Mouse (Mus musculus): Measurements from ENCODE around the gene Dcakd. TPM values are rescaled to one million over a fixed set of nuclear protein-coding genes. Genes with fewer than 3 reads are reported as not detected.

Dcakd gene
- polyA plus RNA-seq, 1 experiment from 2014 or later, result 41.7 TPM

DNA sequence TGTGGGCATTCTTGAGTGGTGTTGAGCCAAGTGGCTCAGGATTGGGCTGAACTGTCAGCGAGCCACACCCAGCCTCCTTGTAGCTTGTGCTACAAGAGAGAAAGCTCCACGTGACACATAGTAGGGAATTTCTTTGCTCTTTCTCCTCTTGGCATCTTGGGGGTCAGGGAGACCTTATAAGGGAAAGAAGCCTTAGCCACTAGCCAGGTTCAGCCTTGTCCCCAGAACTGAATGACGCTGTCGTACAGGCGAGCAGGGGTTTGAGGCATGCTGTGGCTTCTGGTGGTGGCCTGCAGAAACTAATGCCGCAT lies 38.9 kb upstream of the Dcakd start:
- Histone ChIP-seq H3K9me3 (replicated peaks) (no peaks in the 10 kb centered on the region), H3K4me2 (no peak overlapping the region), H3K4me1 (no peaks in the 10 kb centered on the region), H3K27ac (no peak overlapping the region), H3K27me3 (replicated peaks) (no peaks in the 10 kb centered on the region), H3K36me3 (peaks cover 86% of the 10 kb centered on the region), H3K4me3 (no peak overlapping the region), H3K9ac (no peak overlapping the region)
- ATAC-seq, result no peak
- WGBS (ENCODE audit: insufficient replicate concordance), result 89% methylated on average over 6 of the region's 6 CpGs

DNA sequence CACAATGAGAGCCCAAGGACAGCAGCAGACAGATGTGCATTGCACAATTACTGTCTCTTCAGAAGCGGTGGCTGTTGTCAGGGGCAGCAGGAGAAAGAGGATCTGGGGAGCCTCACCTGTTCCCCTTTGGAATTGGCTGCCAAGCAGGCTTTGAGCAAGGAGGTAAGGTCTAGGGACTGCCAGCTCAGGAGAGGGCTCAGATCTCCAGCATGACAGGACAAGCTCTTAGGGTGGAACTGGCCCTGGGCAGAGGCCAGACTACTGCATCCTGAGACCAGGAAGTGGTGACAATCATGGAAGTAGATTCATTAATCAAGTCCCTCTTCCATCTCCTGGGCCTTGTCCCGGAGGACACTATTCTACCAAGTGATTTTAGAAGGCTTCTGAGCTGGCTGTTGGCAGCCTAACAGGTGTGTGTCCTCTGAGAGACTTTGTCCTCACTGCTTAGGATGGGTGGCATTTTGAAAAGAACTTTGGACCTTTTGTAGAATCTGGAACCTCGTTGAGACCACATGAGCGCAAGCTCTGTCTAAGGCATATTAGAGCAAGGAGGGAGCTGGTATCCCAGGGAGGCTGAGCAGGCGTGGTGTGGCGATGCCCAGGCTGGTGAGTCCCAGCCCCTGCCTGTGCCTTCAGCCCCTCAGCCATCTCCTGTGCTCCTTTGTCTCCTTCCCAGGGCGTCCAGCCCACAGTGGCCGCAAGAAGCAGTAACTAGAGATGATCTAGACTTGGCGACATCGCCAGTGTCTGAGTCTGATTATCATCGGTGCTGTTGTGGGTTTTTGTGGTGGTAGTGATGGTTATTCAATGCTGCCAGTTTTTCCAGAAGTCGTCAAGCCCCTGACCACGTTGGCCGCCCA lies 38.3 kb upstream of the Dcakd start:
- no peaks in the 10 kb centered on the region for H3K4me1 ChIP-seq
- H3K27me3 ChIP-seq (replicated peaks), result no peaks in the 10 kb centered on the region
- no peak overlapping the region for H3K9ac ChIP-seq
- WGBS (ENCODE audit: insufficient replicate concordance), result 85% methylated on average over 14 of the region's 14 CpGs
- H3K27ac ChIP-seq, result no peak overlapping the region
- no peak overlapping the region for H3K4me3 ChIP-seq
- no peaks in the 10 kb centered on the region for H3K9me3 ChIP-seq (replicated peaks)
- H3K4me2 ChIP-seq, result no peak overlapping the region
- peaks cover 92% of the 10 kb centered on the region for H3K36me3 ChIP-seq
- no peak for ATAC-seq

DNA sequence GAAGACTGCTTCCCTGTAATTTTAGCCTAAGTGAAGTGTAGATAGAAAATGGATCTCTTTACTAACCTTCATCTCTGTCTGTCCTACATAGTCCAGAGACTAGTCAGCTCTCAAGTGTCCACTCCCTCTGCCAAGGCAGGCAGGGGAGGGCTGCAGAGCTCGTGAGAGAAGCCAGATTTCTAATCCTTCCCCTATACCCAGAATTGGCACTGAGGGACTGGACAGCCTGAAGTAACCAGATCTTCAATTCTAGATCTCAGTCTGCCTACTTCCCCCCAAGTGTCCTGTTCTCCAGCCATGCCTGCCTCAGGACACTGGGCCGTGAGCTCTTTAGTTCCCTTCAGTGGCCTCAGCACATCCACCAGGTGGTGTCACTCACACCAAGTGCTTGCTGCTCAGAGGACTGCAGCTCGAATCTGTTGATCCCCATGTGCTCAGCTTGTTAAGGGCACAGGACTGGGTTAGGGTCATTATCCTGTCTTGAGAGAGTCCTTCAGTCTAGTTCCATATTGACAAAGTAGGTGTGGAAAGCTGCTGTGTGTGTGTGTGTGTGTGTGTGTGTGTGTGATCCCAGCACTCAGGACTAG lies 30.5 kb upstream of the Dcakd start:
- Histone ChIP-seq H3K27ac (no peak overlapping the region), H3K9ac (no peak overlapping the region), H3K4me3 (no peak overlapping the region), H3K27me3 (replicated peaks) (no peaks in the 10 kb centered on the region), H3K4me1 (no peaks in the 10 kb centered on the region), H3K9me3 (replicated peaks) (no peaks in the 10 kb centered on the region), H3K4me2 (no peak overlapping the region), H3K36me3 (peaks cover 92% of the 10 kb centered on the region)
- WGBS (ENCODE audit: insufficient replicate concordance), result 73% methylated on average over 3 of the region's 3 CpGs
- no peak for ATAC-seq

DNA sequence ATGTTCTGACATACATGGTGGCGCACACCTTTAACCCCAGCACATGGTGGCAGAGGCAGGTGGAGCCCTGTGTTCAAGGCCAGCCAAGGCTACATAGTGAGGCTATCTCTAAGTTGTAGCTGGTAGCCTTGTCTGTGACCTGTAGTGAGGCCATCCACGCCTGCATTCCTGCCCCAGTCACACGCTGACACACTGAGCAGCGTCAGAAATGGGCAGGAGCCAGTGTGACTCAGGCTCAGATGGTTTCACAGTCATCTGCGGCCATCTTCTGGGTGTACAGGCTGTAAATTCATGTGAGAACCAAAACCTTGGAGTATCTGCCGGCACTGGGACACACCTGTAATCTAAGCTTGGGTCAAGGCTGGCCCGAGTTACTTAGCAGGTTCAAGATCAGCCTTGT lies 28.5 kb upstream of the Dcakd start:
- no peak overlapping the region for H3K27ac ChIP-seq
- 88% methylated on average over 7 of the region's 7 CpGs for WGBS (ENCODE audit: insufficient replicate concordance)
- H3K9me3 ChIP-seq (replicated peaks), result no peaks in the 10 kb centered on the region
- ATAC-seq, result no peak
- no peaks in the 10 kb centered on the region for H3K27me3 ChIP-seq (replicated peaks)
- no peak overlapping the region for H3K9ac ChIP-seq
- no peak overlapping the region for H3K4me2 ChIP-seq
- H3K4me3 ChIP-seq, result no peak overlapping the region
- peaks cover 95% of the 10 kb centered on the region for H3K36me3 ChIP-seq
- H3K4me1 ChIP-seq, result no peaks in the 10 kb centered on the region

DNA sequence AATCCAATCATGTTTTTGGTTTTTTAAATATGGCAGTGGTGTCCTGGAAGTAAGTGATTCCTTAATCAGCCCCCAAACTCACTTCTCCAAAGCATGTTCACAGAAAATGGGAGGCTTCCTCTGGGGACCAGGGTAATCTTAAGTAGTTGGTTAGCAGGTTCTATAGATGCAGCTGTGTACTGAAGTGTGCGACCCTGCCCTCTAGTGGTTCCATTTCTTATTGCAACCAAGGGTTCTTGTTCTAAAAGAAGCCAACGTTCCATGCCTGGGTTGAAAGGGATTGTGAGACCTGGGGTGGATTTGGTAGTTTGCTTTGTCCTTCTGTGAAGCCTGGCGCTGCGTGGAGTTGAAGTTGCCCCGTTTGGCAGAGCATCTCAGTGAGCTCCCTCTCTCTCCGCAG lies 26.7 kb upstream of the Dcakd start:
- no peak overlapping the region for H3K27ac ChIP-seq
- no peaks in the 10 kb centered on the region for H3K9me3 ChIP-seq (replicated peaks)
- no peak for ATAC-seq
- H3K36me3 ChIP-seq, result peaks cover 94% of the 10 kb centered on the region
- H3K4me1 ChIP-seq, result no peaks in the 10 kb centered on the region
- no peak overlapping the region for H3K4me3 ChIP-seq
- no peak overlapping the region for H3K4me2 ChIP-seq
- 37% methylated on average over 6 of the region's 6 CpGs for WGBS (ENCODE audit: insufficient replicate concordance)
- H3K27me3 ChIP-seq (replicated peaks), result no peaks in the 10 kb centered on the region
- H3K9ac ChIP-seq, result no peak overlapping the region

DNA sequence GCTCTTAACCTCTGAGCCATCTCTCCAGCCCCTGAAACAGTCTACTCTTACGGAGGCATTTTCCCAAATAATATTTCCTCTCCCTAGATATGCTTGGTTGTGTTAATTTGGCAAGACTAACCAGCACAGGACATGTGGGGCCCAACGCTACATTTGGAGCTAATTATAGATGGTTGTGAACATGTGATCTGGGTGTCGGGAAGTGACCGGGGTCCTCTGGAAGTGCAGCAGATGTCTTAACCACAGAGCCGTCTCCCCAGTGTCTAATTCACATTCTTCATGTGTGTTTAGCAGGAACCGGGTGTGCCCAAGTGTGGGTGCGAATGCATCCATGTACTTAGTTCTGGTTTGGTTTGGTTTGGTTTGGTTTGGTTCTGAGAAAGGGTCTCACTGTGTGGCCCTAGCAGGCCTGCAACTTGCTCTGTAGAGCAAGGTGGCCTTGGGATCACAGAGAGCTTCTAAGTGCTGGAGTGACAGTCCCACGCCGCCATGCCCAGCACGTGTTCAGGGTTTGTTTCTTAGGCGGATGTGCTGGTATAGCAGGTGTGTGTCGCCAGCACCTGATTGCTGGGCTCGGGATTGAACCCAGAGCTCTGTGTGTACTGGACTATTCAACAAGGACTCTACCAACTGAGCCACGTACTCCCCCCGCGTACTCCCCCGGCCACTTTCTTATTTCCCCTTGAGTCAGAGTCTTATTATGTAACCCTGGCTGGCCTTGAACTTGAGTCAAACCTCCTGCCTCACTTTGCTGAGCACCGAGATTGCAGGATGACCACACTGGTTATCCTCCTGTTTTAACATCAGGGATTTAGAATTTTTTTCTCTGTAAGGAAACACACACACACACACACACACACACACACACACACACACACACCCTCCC lies 25.3 kb upstream of the Dcakd start:
- Histone ChIP-seq H3K4me3 (no peak overlapping the region), H3K36me3 (peaks cover 85% of the 10 kb centered on the region), H3K27me3 (replicated peaks) (no peaks in the 10 kb centered on the region), H3K9me3 (replicated peaks) (no peaks in the 10 kb centered on the region), H3K9ac (no peak overlapping the region), H3K4me1 (no peaks in the 10 kb centered on the region), H3K27ac (no peak overlapping the region), H3K4me2 (no peak overlapping the region)
- no peak for ATAC-seq
- WGBS (ENCODE audit: insufficient replicate concordance), result 81% methylated on average over 18 of the region's 18 CpGs

DNA sequence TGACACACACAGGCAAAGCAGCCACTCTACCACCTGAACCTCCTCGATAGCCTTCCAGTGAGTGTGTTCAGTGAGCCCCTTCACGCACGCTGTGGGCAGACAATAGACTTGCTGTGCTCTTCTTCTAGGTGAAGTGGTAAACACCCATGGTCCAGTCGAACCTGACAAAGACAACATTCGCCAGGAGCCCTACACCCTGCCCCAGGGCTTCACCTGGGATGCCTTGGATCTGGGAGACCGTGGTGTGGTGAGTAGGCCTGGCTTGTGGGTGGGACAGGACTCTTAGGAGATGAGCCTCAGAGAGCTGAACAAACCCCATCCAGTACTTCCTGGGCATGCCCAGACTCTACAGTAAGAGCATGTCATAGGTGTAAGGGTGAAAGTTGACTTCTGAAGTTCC lies 23.9 kb upstream of the Dcakd start:
- peaks cover 80% of the 10 kb centered on the region for H3K36me3 ChIP-seq
- no peaks in the 10 kb centered on the region for H3K27me3 ChIP-seq (replicated peaks)
- no peak overlapping the region for H3K27ac ChIP-seq
- no peak for ATAC-seq
- H3K4me1 ChIP-seq, result no peaks in the 10 kb centered on the region
- WGBS (ENCODE audit: insufficient replicate concordance), result 84% methylated on average over 6 of the region's 6 CpGs
- H3K9ac ChIP-seq, result no peak overlapping the region
- no peaks in the 10 kb centered on the region for H3K9me3 ChIP-seq (replicated peaks)
- no peak overlapping the region for H3K4me2 ChIP-seq
- H3K4me3 ChIP-seq, result no peak overlapping the region

DNA sequence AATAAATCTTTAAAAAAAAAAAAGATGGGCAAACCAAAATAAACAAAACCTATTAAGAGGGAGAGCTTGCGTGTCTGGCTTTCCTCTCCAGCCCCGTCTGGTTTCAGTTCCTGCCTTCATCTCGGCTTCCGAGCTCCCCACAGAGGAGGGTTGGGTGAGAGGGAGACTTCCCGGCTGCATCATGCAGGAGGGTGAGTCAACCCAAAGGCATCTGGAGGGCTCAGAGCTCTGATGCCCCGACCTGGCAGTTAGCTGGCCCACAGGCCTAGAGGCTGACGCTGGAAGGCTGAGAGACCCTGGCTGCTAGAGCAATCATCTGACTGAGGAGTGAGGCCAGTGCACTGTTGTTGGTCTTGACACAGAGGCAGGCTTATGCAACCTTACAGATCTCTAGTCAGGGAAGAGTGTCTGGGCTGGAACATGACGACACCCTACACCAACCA lies 23.1 kb upstream of the Dcakd start:
- 70% methylated on average over 8 of the region's 8 CpGs for WGBS (ENCODE audit: insufficient replicate concordance)
- no peak for ATAC-seq
- no peaks in the 10 kb centered on the region for H3K9me3 ChIP-seq (replicated peaks)
- peaks cover 80% of the 10 kb centered on the region for H3K36me3 ChIP-seq
- no peaks in the 10 kb centered on the region for H3K27me3 ChIP-seq (replicated peaks)
- H3K27ac ChIP-seq, result no peak overlapping the region
- no peaks in the 10 kb centered on the region for H3K4me1 ChIP-seq
- H3K4me2 ChIP-seq, result no peak overlapping the region
- H3K9ac ChIP-seq, result no peak overlapping the region
- no peak overlapping the region for H3K4me3 ChIP-seq

DNA sequence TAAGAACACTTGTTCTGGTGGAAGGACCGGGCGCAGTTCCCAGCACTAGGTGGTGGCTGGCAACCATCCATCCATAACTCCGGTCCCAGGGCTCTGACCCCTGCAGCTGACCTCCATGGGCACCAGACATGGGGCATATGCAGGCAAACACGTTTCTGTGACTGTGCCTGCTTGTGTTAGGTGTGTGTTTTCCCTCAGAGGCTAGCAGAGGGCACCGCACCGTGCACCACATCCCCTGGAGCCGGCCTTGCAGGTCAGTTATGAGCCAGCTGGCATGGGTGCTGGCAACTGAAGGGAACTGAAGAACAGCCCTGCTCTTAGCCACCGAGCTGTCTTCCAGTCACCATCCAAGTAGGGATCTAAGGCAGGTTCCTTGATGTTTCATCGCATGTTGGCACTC lies 22.0 kb upstream of the Dcakd start:
- 90% methylated on average over 9 of the region's 9 CpGs for WGBS (ENCODE audit: insufficient replicate concordance)
- Histone ChIP-seq H3K36me3 (peaks cover 80% of the 10 kb centered on the region), H3K27me3 (replicated peaks) (no peaks in the 10 kb centered on the region), H3K9ac (no peak overlapping the region), H3K27ac (no peak overlapping the region), H3K4me3 (no peak overlapping the region), H3K4me1 (no peaks in the 10 kb centered on the region), H3K9me3 (replicated peaks) (no peaks in the 10 kb centered on the region), H3K4me2 (no peak overlapping the region)
- no peak for ATAC-seq

DNA sequence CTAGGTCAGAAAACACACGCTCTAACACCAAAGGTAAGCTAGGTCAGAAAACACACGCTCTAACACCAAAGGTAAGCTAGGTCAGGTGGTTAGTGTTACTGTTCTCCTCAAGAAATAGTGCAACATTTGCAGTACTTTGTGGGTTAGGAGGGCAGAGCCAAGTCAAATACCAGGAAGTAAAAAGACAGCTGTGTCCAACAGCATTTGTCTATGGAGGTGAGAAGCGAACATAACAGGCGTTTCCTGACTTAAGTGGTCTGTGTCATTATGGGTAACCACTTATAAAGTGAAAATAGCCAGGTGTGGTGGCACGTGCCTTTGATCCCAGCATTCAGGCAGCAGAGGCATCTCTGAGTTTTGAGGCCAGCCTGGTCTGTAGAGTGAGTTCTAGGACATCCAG lies 21.5 kb upstream of the Dcakd start:
- Histone ChIP-seq H3K9me3 (replicated peaks) (no peaks in the 10 kb centered on the region), H3K4me2 (no peak overlapping the region), H3K9ac (no peak overlapping the region), H3K36me3 (peaks cover 82% of the 10 kb centered on the region), H3K4me3 (no peak overlapping the region), H3K27ac (no peak overlapping the region), H3K27me3 (replicated peaks) (no peaks in the 10 kb centered on the region), H3K4me1 (no peaks in the 10 kb centered on the region)
- 88% methylated on average over 5 of the region's 5 CpGs for WGBS (ENCODE audit: insufficient replicate concordance)
- no peak for ATAC-seq

DNA sequence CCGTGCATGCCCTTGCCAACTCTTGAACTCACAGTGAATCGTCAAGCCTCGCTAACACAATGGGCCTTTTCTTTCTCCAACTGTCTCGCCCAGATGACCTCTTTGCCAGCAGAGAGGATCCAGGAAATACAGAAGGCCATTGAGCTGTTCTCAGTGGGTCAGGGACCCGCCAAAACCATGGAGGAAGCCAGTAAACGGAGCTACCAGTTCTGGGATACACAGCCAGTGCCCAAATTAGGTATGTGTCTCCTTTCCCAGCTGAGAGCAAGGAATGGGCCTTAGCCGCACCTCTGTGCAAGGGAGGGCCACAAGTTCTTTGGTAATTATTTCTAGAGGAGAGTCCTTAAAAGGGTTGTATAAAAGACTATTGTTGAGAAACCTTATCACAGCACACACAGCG lies 18.2 kb upstream of the Dcakd start:
- Histone ChIP-seq H3K4me3 (no peak overlapping the region), H3K9ac (no peak overlapping the region), H3K4me2 (no peak overlapping the region), H3K9me3 (replicated peaks) (no peaks in the 10 kb centered on the region), H3K4me1 (peaks cover 1% of the 10 kb centered on the region), H3K27ac (no peak overlapping the region), H3K27me3 (replicated peaks) (no peaks in the 10 kb centered on the region), H3K36me3 (peaks cover 73% of the 10 kb centered on the region)
- ATAC-seq, result no peak
- WGBS (ENCODE audit: insufficient replicate concordance), result 80% methylated on average over 8 of the region's 8 CpGs

DNA sequence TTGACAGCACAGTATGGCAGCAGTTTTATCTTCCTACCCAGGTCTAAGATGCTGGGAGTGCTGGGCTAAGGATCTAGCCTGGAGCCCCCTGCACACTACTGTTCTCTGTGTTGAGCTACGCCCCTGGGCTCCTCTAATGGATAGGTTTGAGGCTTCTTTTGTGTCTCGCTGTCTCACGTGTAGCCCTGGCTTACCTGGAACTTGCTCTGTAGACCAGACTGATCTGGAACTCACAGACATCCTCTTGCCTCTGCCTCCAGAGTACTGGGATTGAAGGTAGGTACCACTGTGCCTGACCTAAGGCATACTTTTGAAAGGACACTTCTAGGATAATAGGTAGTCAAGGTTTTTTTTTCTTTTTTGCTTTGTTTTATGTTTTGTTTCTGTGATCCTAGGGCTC lies 15.8 kb upstream of the Dcakd start:
- Histone ChIP-seq H3K4me3 (no peak overlapping the region), H3K4me1 (peaks cover 23% of the 10 kb centered on the region), H3K4me2 (no peak overlapping the region), H3K9me3 (replicated peaks) (no peaks in the 10 kb centered on the region), H3K27ac (no peak overlapping the region), H3K9ac (no peak overlapping the region), H3K27me3 (replicated peaks) (no peaks in the 10 kb centered on the region), H3K36me3 (peaks cover 62% of the 10 kb centered on the region)
- no peak for ATAC-seq
- 86% methylated on average over 3 of the region's 3 CpGs for WGBS (ENCODE audit: insufficient replicate concordance)

All from liver, embryonic 12.5 days (tissue).